Mouse (Mus musculus): Measurements from ENCODE around the gene Pigq. TPM values are rescaled to one million over a fixed set of nuclear protein-coding genes. Genes with fewer than 3 reads are reported as not detected.

Gene Pigq
- total RNA-seq, 4 experiments from 2014 or later = 104 to 113 (median 104) TPM

GRCm38 (mm10) chr17:25958771-25959494 lies 14.2 kb upstream of the Pigq start:
- no peak for DNase-seq (ENCODE audit: low spot score in 2 of 2)

DNA sequence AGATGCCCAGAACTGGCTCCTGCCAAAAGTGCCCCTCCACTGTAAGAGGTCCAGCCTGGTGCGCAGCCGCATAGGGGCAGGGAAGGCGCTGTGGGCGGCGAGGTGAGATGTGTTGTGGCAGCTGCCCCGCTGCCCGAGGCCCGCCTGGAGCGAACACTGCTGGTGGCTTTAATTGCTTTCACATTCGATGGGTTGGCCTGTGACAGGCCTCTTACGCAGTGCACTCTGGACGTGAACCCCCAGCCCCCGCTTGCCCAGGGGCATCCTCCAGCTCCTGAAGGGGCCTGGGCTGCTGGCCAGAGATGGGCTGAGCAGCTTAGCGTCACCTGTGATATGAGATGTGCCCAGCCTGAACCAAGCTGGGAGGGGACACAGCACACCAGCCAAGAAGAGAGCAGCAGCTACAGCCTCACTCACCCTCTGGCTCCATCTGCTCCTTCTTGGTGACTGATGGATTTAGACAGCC lies 12.9 kb upstream of the Pigq start:
- no peak for DNase-seq (ENCODE audit: low spot score in 2 of 2)

- DNase-seq (ENCODE audit: low spot score in 2 of 2) = no peak
Measured at GRCm38 (mm10) chr17:25956631-25957030, 11.9 kb upstream of the Pigq start.

DNA sequence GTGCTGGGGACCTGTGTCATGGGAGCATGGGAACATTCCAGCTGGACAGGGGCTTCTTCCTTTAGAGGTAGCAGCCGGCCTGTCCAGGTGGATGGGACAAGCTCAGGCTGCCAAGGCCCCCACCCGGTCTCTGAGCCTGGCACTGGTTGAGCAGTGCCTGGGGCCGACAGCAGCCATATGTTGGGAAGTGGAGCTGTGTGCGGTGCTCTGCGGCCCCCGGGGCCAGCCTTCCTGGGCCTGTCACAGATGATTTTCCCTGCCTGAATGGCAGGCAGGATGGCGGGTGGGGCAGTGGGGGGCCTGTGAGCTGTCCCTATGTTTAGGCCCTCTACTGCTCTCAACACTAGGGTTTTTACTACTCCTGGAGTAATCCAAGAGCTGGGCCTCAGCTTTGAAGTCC lies 11.5 kb upstream of the Pigq start:
- DNase-seq (ENCODE audit: low spot score in 2 of 2) = no peak

- DNase-seq (ENCODE audit: low spot score in 2 of 2) = no peak
Measured at GRCm38 (mm10) chr17:25955736-25956135, 11.0 kb upstream of the Pigq start.

- no peak for DNase-seq (ENCODE audit: low spot score in 2 of 2)
Measured at GRCm38 (mm10) chr17:25954671-25955070, 9.9 kb upstream of the Pigq start.

GRCm38 (mm10) chr17:25953161-25953560 lies 8.4 kb upstream of the Pigq start:
- no peak for DNase-seq (ENCODE audit: low spot score in 2 of 2)

DNA sequence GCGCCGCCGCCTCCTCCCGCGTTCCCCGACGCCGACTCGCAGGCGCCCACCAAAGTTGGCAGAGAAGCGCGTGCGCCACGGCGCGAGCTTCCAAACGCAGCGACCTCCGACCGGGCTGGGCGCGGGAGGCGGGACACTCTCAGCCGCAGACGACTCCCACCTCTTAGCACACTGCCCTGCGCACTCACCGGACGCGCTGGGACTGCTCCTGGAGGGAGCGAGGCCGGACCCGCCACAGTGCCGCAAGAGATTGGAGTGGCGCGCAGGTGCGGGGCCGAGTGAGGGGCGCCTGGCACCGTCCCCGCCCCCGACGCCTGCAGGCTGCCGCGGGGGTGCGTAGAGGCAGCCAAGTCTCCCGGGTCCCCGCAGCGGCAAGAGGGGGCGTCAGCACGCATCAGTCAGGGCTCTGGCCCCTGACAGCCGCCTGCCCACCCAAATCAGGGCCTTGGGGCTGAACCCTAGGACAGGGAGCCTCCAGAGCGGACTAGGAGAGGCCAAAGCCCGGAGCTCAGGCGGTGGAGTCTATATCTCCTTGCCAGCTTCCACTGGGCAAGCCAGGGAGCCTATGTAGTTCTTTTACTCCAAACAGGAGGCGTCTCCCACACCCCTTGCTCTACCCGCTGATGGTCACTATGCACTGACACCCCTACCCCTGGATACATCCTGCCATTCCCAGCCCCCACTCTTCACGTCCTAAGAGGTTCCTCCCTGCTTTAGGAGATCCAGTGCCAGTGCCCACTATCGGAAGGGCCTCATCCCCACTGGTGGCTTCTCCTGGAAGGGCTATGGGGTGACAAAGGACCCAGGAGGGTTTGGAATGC lies 7.3 kb upstream of the Pigq start, which contains the start of gene A930017K11Rik:
A930017K11Rik (minus strand) TSS at position 763 of the 821 bp plus-strand sequence.
- DNase-seq (ENCODE audit: low spot score in 2 of 2) = no peak

DNA sequence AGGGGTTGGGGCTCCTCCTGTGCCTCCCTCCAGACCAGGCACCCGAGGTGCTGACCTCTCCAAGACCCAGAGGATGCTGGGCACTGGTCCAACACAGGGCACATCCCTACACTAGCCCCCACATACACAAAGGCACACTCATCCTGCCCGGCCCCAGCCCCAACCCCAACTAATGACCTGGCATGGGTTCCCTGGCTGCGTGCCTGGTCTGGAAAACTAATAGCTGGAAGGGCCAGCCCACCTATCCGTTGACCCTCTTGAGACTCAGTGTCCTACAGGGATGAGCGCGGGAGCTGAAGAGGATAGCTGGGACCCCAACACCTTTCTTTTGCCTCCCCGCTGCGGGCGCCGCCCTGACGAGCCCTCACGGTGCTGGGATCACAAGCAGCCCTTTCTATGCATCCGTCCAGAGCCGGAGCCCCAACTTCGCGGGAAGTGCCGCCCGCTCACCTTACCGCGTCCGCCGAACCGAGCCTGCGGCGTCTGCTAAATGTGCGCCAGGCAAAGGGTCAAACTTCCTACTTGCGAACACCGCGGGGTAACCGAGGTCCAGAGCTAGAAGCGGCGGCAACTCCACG lies 6.6 kb upstream of the Pigq start:
- no peak for DNase-seq (ENCODE audit: low spot score in 2 of 2)

DNA sequence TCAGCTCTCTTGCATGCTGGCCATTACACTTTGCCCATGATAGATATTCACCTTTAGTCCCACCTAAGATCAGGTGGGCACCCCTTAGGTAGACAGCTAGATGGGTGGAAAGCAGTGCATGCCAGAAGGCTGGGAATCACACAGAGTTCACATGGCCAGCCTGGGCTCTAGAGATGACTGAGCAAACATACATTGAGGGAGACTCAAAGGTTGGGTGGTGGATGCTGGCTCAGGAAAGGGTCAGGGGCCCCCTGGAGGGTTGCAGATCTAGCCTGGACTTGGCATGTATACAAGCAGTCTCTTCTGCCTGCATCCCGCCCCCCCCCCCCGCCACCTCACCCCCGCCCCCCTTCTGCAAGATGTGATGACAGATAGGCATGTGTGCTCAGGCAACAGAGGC lies 6.0 kb upstream of the Pigq start:
- DNase-seq (ENCODE audit: low spot score in 2 of 2) = no peak

GRCm38 (mm10) chr17:25949981-25950380 lies 5.2 kb upstream of the Pigq start:
- DNase-seq (ENCODE audit: low spot score in 2 of 2) = no peak

- no peak for DNase-seq (ENCODE audit: low spot score in 2 of 2)
Measured at GRCm38 (mm10) chr17:25948051-25948450, 3.3 kb upstream of the Pigq start.

DNA sequence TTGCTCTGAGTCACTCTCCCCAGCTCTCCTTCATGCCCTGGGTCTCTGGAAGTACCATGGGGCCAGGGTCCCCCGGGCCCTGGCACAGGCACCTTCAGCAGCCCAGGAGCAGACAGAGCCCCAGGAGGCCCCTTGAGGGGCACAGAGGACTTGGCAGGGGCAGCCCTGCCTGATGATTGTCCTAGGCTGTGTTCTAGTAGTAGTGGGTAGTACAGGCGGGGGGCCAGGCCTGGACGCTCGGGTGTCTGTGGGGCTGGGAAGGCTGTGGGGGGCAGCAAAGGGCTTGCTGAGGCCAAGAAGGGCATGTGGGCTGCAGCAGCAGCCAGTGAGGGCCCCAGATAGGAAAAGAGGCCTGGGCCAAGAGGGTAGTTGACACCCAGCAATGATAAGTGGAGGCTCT lies 2.8 kb upstream of the Pigq start:
- DNase-seq (ENCODE audit: low spot score in 2 of 2) = no peak

DNA sequence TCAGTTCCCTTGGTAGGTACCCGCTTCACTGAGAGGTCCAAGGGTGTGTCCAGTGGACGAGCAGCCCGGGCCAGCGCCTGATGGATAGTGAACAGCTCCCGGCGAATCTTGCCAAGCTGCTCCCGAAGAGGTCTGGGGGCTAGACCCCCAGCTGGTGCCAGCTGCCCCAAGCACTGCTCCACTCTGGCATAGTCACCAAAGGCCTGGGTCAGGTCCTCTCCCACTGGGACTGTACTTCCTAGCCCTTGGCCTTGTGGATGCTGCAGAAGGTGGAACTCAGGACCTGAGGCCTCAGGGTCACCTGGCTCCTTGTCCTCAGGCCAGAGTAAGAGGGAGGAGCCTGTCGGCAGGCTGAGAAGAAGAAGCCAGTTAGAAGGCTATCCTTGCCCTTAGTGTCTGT lies 2.2 kb upstream of the Pigq start:
- no peak for DNase-seq (ENCODE audit: low spot score in 2 of 2)

GRCm38 (mm10) chr17:25946349-25946748 lies 1.6 kb upstream of the Pigq start:
- no peak for DNase-seq (ENCODE audit: low spot score in 2 of 2)

GRCm38 (mm10) chr17:25945517-25946155 lies 900 bp upstream of the Pigq start:
- no peak for DNase-seq (ENCODE audit: low spot score in 2 of 2)

DNA sequence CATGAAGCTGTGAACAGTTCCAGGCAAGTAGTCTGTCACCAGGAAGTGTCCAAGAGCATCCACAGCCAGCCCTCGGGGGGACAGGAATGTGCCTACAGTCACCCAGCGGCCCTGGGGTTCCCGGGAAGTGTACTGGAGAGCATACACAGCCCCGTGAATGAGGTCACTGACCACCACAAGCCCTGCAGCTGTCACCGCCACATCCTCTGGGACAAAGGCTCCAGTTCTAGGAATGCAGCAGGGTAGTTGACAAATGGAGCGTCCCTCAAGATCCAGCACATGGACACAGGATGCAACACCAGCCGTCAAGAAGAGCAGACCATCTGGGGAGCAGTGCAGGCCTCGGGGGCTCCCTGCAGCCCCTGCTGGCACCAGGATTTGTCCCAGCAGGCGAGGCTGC lies 967 bp downstream of the Pigq start:
- no peak for DNase-seq (ENCODE audit: low spot score in 2 of 2)

- no peak for DNase-seq (ENCODE audit: low spot score in 2 of 2)
Measured at GRCm38 (mm10) chr17:25943221-25943620, 1.5 kb downstream of the Pigq start.

- no peak for DNase-seq (ENCODE audit: low spot score in 2 of 2)
Measured at GRCm38 (mm10) chr17:25942597-25943151, 2.1 kb downstream of the Pigq start.

DNA sequence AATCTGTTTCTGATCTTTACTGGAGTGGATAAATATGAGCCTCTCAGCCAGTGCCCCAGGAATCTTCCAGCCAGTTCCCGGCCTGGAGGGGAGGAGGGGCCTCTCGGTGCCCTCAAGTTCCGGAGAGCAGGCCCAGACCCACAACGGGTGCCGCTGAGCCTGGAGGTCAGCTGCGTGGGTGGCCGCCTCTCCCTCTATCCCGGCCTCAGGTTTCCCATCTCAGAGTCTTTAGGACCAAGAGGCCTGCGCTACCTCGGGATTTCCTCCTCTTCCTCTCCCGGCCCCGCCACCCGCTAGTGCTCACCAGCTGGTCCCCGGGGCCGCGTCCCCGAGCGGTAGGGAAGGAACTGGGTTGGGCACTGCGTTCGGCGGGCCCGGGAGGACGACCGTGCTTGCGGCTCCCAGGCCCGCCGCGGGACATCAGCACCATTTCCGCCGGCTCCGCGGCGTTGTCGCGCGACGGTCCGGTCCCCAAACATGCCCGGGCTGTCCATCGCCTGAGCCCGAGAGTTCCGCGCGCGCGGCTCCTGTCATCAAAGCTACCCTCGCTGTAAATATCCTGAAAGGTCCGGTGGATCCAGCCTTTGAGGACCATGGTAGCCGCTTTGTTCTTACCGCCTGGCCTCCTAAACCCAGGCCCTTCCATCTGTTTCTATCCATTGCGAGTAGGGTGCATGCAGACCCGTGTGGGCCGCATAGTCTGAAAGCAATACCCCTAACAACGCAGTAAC lies 3.1 kb downstream of the Pigq start:
- peak; percentile 58 to 62 for DNase-seq (ENCODE audit: low spot score in 2 of 2)

- no peak for DNase-seq (ENCODE audit: low spot score in 2 of 2)
Measured at GRCm38 (mm10) chr17:25934526-25934925, 10.2 kb downstream of the Pigq start.

Data from left cerebral cortex, adult 8-10 months (tissue).